Mouse (Mus musculus) thymus, adult 2 months (tissue): ENCODE data around the gene 1700013G24Rik. TPM values are rescaled to one million over a fixed set of nuclear protein-coding genes. Genes with fewer than 3 reads are reported as not detected.

Experiments used
- DNase-seq: peaks from one replicate; pipeline ENCODE4 v3.0.0; 2021
- H3K27ac ChIP-seq: fragments of 200-500 bp; 2 replicates; pipeline ENCODE4 v1.5.1; 2012; ENCODE audit warnings: low read length, control low read depth; ENCODE audit not compliant: control insufficient read depth, insufficient read depth
- H3K27me3 ChIP-seq: fragments of 200-500 bp; 2 replicates; pipeline ENCODE4 v1.6.1; 2012; ENCODE audit warnings: mild to moderate bottlenecking, low read length, moderate library complexity, mixed read lengths; ENCODE audit not compliant: control insufficient read depth, insufficient read depth
- H3K36me3 ChIP-seq: fragments of 200-500 bp; 2 replicates; pipeline ENCODE4 v1.6.1; 2012; ENCODE audit warnings: mild to moderate bottlenecking, low read length, moderate library complexity; ENCODE audit not compliant: control insufficient read depth, insufficient read depth
- H3K4me1 ChIP-seq: fragments of 200-500 bp; replicated peaks from 2 replicates; pipeline ENCODE4 v1.6.1; 2012; ENCODE audit warnings: low read length; ENCODE audit not compliant: control insufficient read depth, insufficient read depth
- H3K4me3 ChIP-seq: fragments of 200-500 bp; 2 replicates; pipeline ENCODE4 v1.5.1; 2012; ENCODE audit warnings: mild to moderate bottlenecking, low read length, control low read depth, moderate library complexity; ENCODE audit not compliant: control insufficient read depth, insufficient read depth
- CTCF ChIP-seq: fragments of 200-500 bp; IDR thresholded peaks from 2 replicates; pipeline ENCODE4 v1.5.1; 2012; ENCODE audit warnings: mild to moderate bottlenecking, control low read depth, low read length, moderate library complexity, borderline replicate concordance; ENCODE audit not compliant: control insufficient read depth, poor library complexity, insufficient read depth; ENCODE audit errors: extremely low read depth
- POLR2A ChIP-seq: fragments of 200-500 bp; IDR thresholded peaks from 2 replicates; pipeline ENCODE4 v1.6.1; 2012; ENCODE audit warnings: mild to moderate bottlenecking, low read length, control low read depth, moderate library complexity; ENCODE audit not compliant: control insufficient read depth, poor library complexity, insufficient read depth; ENCODE audit errors: extremely low read depth
- WGBS: fragments of 180-500 bp; shearing (Covaris S2); methylation state at CpG from one replicate; pipeline ENCODE4 v1.1.7; 2018; 5-methylcytosine and 5-hydroxymethylcytosine counted together
- polyA plus RNA-seq: library from polyadenylated mRNA; depleted of rRNA; stranded (reverse); fragments of >200 nt; gene quantifications from 2 replicates; pipeline ENCODE4 v1.2.3, GENCODE M21; 2012

The 1700013G24Rik gene
- polyA plus RNA-seq, 1 experiment: 0.22 TPM

- no peaks in the 10 kb centered on the region; the same call in 1 of the 2 replicates for H3K27me3 ChIP-seq
- no peaks in the 10 kb centered on the region for H3K36me3 ChIP-seq
- 79% methylated on average over 6 of the region's 6 CpGs for WGBS
- H3K27ac ChIP-seq: no peak overlapping the region
- no peaks in the 10 kb centered on the region for H3K4me1 ChIP-seq
- DNase-seq: no peak
- no peak overlapping the region for H3K4me3 ChIP-seq
- no peak for TF ChIP-seq POLR2A
- no peak for TF ChIP-seq CTCF
These were observed 26.7 kb downstream of the 1700013G24Rik start for GRCm38 (mm10) chr4:137479757-137480156.

GRCm38 (mm10) chr4:137480191-137480992, 27.3 kb downstream of the 1700013G24Rik start:
- TF ChIP-seq POLR2A (no peak), CTCF (no peak)
- no peaks in the 10 kb centered on the region for H3K36me3 ChIP-seq
- H3K27ac ChIP-seq: no peak overlapping the region
- no peak overlapping the region for H3K4me3 ChIP-seq
- H3K27me3 ChIP-seq: no peaks in the 10 kb centered on the region; the same call in 1 of the 2 replicates
- no peak for DNase-seq
- 87% methylated on average over 19 of the region's 19 CpGs for WGBS
- no peaks in the 10 kb centered on the region for H3K4me1 ChIP-seq

GRCm38 (mm10) chr4:137480993-137481340, 27.9 kb downstream of the 1700013G24Rik start:
- Histone ChIP-seq H3K36me3 (no peaks in the 10 kb centered on the region), H3K27me3 (no peaks in the 10 kb centered on the region; the same call in 1 of the 2 replicates), H3K4me3 (no peak overlapping the region), H3K27ac (no peak overlapping the region), H3K4me1 (no peaks in the 10 kb centered on the region)
- DNase-seq: no peak
- 84% methylated on average over 1 of the region's 1 CpGs for WGBS
- TF ChIP-seq CTCF (no peak), POLR2A (no peak)

DNA sequence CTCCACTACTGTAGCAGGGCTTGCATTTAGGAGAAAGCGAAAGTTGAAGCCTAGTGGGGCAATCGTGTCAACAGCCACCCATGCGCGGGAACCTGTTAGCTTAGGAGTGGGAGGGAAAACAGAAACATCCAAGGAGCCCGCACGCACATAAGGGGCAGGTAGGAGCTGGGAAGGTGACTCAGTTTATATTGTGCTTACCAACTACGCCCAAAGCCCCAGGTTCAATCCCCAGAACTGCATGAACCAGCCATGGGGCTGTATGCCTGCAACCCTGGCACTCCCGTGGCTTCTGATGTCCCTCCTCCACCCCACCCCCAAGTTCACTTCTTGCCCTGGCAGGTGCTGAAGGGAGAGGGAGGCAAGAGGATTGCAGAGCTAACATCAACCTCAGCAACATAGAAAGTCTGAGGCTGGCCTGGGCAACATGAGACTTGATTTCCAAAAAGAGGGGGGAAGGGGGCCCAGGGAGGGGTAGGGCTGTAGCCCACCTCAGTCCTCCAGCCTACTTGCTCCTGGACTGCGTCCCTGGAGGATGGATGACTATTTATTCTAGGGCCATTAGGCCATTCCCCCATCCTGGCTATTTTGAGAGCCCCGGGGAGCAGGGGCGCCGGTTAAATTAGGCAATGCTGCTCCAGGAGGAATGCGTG, 28.4 kb downstream of the 1700013G24Rik start:
- TF ChIP-seq POLR2A (no peak), CTCF (no peak)
- H3K4me1 ChIP-seq: no peaks in the 10 kb centered on the region
- no peaks in the 10 kb centered on the region for H3K36me3 ChIP-seq
- H3K4me3 ChIP-seq: no peak overlapping the region
- no peak for DNase-seq
- 90% methylated on average over 13 of the region's 13 CpGs for WGBS
- H3K27ac ChIP-seq: no peak overlapping the region
- H3K27me3 ChIP-seq: no peaks in the 10 kb centered on the region; the same call in 1 of the 2 replicates

DNA sequence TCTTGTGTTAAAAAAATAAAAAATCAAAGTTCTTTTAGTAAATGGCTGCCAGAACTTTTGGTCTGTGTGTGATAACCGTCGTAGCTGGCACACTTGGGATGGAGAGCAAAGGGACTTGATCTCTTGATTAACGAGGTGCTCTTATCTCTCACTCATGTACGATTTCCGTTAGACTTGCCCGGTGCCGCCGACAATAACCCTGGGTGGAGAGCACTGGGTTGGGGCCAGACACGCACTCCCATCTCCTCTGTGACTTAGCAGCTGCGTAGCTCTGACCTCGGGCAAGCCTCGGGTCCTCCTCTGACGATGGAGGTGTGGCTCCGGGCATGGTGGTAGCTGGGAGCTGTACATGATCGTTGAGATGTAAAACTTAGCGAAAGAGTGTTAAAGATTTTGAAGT, 30.8 kb downstream of the 1700013G24Rik start:
- Histone ChIP-seq H3K36me3 (no peaks in the 10 kb centered on the region), H3K4me3 (no peak overlapping the region), H3K27ac (no peak overlapping the region), H3K4me1 (peaks cover 4% of the 10 kb centered on the region), H3K27me3 (no peaks in the 10 kb centered on the region; the same call in 1 of the 2 replicates)
- WGBS: 36% methylated on average over 16 of the region's 16 CpGs
- no peak for DNase-seq
- TF ChIP-seq POLR2A (no peak), CTCF (no peak)

- Histone ChIP-seq H3K4me1 (peaks cover 4% of the 10 kb centered on the region), H3K4me3 (no peak overlapping the region), H3K27ac (no peak overlapping the region), H3K36me3 (no peaks in the 10 kb centered on the region), H3K27me3 (no peaks in the 10 kb centered on the region; the same call in 1 of the 2 replicates)
- no peak for DNase-seq
- TF ChIP-seq CTCF (no peak), POLR2A (no peak)
- 92% methylated on average over 7 of the region's 7 CpGs for WGBS
These were observed 31.5 kb downstream of the 1700013G24Rik start for GRCm38 (mm10) chr4:137484586-137484985.
